Mouse (Mus musculus): Measurements from ENCODE around the gene Nr0b2. TPM values are rescaled to one million over a fixed set of nuclear protein-coding genes. Genes with fewer than 3 reads are reported as not detected.

The Nr0b2 gene
- total RNA-seq, 2 experiments from 2014 or later = 14.2 to 15.3 TPM

DNA sequence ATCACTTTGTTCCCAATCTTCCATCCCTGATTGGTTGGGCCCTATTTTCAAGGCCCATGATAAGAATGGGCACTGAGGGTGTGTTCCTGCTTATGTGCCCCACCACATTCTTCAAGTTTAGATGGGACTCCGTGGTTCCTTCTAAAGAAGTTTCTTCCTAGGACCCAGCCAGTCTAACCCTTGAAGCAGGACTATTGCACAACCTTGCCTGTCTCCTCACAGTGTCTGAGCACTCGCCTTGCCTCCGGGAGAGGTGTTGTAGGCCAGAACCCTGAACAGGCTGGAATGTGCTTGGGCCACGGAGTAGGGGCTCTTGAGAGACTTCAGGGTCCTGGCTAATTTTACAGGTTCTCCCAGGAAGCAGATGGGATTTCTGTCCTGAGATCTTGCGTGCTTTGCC lies 49.9 kb downstream of the Nr0b2 start:
- intact Hi-C loops (cut with DNase I) = no loop called here
- DNase-seq = no peak

DNA sequence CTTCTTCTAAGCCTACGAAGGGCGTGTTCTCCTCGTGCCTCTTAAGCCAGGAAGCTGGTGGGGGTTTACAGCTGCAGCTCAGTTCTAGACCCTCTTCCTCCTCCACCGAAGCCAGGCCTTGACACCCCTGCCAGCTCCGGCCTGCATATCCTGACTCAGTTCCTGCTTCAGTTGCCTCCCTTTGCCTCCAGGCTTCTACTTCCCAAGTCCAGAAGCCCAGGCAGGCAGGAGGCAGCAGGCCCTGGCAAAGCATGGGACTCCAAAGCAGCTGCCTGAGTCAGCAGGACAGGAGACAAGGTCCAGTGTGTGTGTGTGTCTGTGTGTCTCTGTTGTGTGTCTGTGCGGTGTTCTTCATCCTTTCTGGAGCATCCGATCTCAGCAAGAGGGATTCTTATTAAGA lies 51.0 kb downstream of the Nr0b2 start:
- DNase-seq = no peak
- intact Hi-C loops (cut with DNase I) = no loop called here

DNA sequence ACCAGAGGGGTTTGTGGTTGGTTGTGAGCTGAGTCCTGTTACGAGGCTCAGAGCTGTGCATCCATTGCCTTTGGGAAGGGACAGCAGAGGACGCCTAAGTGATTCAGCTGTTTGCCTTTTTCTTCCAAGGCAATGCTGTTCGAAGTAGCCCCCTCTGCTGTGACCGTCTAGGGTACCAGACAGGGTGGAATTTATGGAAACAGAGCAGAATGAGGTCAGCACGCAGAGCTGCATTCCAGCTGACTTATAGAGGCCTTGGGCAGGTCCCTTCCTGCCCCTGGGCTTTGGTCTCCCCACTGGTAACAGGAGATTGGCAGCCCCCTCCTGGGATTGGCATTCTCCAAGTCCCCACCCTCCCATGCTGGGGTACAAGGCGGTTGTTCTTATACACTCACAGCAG lies 51.7 kb downstream of the Nr0b2 start:
- intact Hi-C loops (cut with DNase I) = no loop called here
- DNase-seq = no peak

GRCm38 (mm10) chr4:133605330-133605729 lies 52.2 kb downstream of the Nr0b2 start:
- no peak for DNase-seq

More at GRCm38 (mm10) chr4:133605330-133605729, 52.2 kb downstream of the Nr0b2 start:
- intact Hi-C loops (cut with DNase I) = no loop called here

Small RNA genes within 50 kb of the gene (microRNA-seq; reads per million reads assigned to microRNA genes)
- 0 reads per million in 2 experiments for gene Gm23158 (ENCODE audit: borderline number of aligned reads in 2 of 2)

Other genes starting within 250 kb of the Nr0b2 start
- 10 to 100 TPM; 82.0 to 88.2 TPM for gene Wdtc1, start 199.9 kb upstream of the Nr0b2 start, total RNA-seq (2021)
- gene Slc9a1, start 183.7 kb upstream of the Nr0b2 start, total RNA-seq (2021) = 10 to 100 TPM; 17.6 to 18.8 TPM
- 1 to 10 TPM; 2.1 to 2.2 TPM for gene Tent5b, start 73.2 kb upstream of the Nr0b2 start, total RNA-seq (2021)
- 1 to 10 TPM; 1.7 to 2.0 TPM for gene Trnp1, start 54.8 kb upstream of the Nr0b2 start, total RNA-seq (2021)
- not detected for gene Kdf1, start 34.4 kb upstream of the Nr0b2 start, total RNA-seq (2021)
- 10 to 100 TPM; 68.6 to 76.2 TPM for gene Nudc, start 7.4 kb upstream of the Nr0b2 start, total RNA-seq (2021)
- gene Gpatch3, start 21.4 kb downstream of the Nr0b2 start, total RNA-seq (2021) = 1 to 10 TPM; 3.3 to 5.5 TPM
- gene Gpn2, start 31.0 kb downstream of the Nr0b2 start, total RNA-seq (2021) = 1 to 10 TPM; 7.0 TPM
- gene Sfn, start 48.8 kb downstream of the Nr0b2 start, total RNA-seq (2021) = 1 to 10 TPM; 1.1 to 1.5 TPM
- 10 to 100 TPM; 17.2 to 17.3 TPM for gene Zdhhc18, start 96.8 kb downstream of the Nr0b2 start, total RNA-seq (2021)
- 10 to 100 TPM; 10.8 to 11.3 TPM for gene Pigv, start 119.3 kb downstream of the Nr0b2 start, total RNA-seq (2021)
- 10 to 100 TPM; 37.7 to 42.1 TPM for gene Arid1a, start 203.4 kb downstream of the Nr0b2 start, total RNA-seq (2021)

Data from heart, postnatal 36 days (tissue).